Mouse (Mus musculus) adrenal gland, postnatal 25 days (tissue): ENCODE data around the gene Ccdc87. TPM values are rescaled to one million over a fixed set of nuclear protein-coding genes. Genes with fewer than 3 reads are reported as not detected.
A peak's percentile ranks its signal among the peaks of the same experiment; 100 is the strongest.
"Not testable (repeated sequence)": the region's sequence is repeated elsewhere in the genome, so short reads cannot be mapped to it uniquely, and the experiment has no call there.

Source experiments
- DNase-seq: peaks from one replicate; pipeline ENCODE4 v3.0.0; 2021; ENCODE audit warnings: mixed read lengths
- long read RNA-seq: library from polyadenylated mRNA; stranded (forward); transcript quantifications from one replicate; pipeline ENCODE4 v2.0.0, GENCODE M21; 2021
- total RNA-seq: library from RNA; stranded (reverse); gene quantifications from 2 replicates; pipeline ENCODE4 v1.2.3, GENCODE M21; 2021

The Ccdc87 gene
- 0.15 TPM in 1 of 2 replicates, not detected in the other for total RNA-seq
- long read RNA-seq, result 0 reads

DNA sequence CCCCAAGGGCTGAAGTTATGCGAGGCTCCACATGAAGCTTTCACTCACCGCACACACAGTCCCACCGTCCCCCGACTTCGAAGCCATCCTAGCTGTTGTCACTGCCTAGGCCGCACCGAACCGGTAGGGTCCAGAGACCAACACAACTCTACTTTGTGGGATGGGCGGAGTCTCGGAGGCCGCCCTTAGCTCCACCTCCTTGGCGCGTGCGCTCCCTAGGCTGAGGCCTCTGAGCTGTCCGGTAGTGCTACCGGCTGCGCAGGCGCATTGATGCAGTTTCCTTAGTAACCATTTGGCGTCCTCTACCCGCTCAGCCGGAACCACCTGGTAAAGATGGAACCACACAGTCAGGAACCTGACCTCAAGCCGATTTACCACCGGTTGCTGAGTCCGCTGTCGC, at the start of gene Ccdc87, which contains the start of gene Ccs:
Ccdc87 (plus strand) TSS at position 218 of the 400 bp plus-strand sequence.
Ccs (minus strand) TSS at position 184 of the 400 bp plus-strand sequence.
- DNase-seq, result peak; percentile 98

DNA sequence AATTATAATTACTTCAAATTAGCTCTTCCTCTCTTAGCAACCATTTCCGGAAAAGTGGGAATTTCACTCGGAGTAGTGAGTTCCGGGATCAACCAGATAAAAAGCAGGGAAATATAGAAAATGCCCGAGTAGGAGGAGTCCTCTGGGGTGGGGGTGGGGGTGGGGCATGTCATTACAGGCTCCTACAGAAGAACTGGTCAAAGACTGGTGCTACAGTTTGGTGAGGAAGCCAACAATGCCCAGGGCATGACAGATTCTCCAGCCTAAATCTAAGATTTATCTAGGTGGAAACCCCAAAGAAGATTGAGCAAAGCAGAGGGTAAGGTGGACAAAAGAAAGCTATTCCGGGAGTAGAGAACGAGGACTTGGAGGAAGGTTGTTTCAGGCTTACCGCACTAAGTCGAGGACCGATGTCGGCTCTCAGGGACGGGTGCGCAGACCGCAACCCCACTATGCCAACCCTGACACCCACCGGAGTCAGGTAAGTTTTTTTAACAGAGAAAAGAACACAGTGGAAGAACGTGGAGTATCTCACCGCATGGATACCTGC, 45.8 kb upstream of the Ccdc87 start:
- DNase-seq, result no peak

DNA sequence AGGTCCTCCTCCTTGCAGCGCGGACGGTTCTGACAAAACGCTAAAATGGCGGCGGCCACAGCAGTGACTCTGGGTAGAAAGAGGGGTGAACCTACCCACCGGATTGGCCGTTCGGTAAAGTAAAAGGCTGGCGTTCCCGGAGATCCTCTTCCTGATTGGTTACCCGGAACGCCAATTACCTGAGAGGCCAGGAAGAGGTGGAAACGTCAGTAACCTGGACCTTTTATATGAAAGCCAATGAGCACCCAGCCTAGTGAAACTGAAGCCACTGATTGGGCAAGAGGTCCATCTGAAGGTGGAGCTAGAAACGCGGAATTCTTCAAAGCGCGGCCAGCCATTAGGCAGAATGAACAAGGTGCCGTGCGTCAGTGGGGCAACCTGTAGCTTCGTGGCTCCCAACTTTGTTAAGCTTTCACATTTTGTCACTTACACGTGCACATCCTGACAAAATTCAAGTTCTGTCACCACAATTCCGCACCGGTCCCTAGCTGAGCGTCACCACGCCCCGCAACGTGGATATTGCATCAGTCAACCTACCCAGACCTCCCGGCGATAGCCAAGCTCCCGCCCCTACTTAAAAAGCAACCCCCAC, 45.2 kb upstream of the Ccdc87 start, which contains the start of gene Rbm4:
Rbm4 (minus strand) TSS at position 71 of the 592 bp plus-strand sequence.
- peak; percentile 92 for DNase-seq

DNA sequence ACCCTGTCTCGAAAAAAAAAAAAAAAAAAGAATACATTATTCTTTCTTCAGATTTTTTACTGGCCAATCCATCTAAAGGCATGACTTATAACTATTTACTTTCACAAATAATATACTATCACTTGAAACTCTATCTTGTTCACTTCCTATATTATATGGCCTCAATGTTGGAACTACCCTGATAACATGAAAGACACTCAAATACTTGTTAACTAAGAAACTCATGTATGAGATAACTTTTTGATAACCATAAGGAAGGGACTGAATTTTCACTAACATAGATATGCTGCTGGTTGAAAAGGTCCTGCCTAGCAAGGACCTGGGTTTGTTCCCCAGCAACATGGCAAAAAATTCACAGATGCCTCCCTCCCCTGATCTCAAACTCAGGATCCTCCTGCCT, 43.2 kb upstream of the Ccdc87 start:
- DNase-seq, result no peak

DNA sequence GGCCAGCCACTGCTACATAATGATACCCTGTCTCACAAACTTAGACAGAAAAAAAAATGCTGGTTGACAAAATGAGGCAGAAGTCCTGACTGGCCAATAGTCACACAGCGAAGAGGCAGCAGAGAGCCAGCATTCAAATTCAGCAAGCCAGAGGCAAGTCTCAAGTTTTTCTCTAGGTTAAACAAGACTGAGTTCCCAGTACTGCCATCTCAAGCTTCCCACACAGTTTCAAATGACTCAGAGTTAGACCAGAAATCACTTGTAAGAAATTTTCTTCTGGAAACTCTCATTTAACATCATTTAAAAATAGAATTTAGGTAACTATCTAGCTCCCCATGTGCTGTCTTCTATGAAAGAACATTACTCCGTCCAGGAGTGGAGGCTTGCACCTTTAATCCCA, 41.3 kb upstream of the Ccdc87 start:
- DNase-seq, result no peak

DNA sequence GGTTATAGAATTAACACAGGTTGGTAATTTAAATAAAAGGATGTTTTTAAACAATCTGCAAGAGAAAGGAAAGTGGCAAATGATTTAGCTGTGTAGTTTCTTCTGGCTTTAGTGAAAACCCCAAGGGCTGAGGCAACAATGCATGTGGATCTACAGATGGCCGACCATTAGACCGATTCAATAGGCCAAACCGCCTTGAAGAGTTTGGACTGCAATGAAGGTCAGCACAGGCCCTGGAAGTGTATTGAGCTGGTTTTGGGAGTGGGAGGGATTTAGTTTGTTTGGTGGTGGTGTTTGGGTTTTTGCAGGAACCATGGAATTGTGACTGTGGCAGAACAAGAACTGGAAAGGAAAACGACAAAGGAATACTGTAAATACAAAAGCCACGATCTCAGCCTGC, 40.1 kb upstream of the Ccdc87 start:
- DNase-seq, result no peak

DNA sequence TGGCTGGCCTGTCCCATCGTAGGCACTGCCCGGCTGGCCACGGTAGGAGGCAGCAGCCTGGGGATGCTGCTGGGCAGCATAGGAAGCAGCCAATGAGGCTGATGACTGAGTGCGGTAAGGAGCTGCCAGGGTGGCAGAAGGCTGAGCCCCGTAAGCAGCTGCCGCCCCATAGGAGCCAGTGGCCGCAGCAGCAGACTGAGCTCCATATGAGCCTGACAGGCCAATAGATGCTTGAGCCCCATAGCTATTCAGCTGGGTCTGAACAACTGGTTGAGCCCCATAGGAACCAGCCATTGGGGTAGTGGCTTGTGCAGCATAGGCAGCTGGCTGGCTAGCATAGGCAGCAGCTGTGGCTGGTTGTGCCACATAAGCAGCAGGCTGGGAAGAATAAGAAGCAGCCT, 36.5 kb upstream of the Ccdc87 start:
- no peak for DNase-seq

DNA sequence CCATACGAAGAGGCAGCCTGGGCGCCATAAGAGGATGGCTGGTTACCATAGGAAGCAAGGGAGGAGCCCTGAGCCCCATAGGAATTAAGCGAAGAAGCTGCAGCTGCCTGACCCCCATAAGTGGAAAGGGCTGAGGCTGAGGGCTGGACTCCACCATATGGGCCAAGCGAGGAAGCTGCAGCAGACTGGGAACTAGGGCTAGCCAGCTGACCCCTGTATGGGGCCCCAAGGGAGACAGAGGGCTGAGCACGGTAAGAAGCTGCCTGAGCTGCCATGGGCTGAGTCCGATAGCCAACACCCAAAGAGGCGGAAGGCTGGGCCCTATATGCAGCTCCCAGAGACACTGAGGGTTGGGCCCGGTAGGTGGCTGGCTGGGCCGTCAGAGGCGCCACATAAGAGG, 35.9 kb upstream of the Ccdc87 start:
- no peak for DNase-seq

DNA sequence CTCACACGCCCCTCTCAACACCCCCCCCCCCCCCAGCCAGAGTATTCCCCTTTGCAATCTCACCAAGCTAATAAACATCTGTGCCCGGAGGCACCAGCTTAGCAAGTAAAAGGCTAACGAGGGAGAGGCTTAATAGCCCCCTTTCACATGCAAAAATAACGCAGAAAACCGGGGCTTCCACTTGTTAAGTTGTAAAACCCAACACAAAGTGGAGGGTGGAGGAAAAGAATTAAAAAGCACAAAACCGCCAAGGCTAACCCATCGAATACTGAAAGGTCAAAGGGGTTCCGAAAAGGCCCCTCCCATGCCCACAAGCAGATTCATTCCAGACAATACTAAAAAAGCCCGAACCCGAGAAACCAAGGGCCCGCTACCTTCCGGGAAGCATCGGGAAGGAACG, 28.9 kb upstream of the Ccdc87 start:
- DNase-seq, result no peak

DNA sequence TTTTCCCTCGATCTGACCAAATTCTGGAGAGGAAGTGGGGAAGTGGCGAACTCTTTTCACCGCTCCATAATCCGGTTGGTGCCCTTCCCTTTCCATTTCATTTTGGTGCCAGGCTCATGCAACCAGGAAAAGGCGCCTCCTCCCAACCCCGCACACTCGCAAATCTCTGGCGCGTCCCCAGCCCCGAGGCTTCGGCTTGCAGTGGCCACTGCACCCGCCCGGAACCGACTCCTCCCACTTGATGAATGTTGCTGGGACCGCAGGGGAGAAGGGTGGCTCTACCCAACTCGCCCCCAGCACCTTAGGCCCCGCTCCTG, 28.5 kb upstream of the Ccdc87 start:
- DNase-seq, result no peak

DNA sequence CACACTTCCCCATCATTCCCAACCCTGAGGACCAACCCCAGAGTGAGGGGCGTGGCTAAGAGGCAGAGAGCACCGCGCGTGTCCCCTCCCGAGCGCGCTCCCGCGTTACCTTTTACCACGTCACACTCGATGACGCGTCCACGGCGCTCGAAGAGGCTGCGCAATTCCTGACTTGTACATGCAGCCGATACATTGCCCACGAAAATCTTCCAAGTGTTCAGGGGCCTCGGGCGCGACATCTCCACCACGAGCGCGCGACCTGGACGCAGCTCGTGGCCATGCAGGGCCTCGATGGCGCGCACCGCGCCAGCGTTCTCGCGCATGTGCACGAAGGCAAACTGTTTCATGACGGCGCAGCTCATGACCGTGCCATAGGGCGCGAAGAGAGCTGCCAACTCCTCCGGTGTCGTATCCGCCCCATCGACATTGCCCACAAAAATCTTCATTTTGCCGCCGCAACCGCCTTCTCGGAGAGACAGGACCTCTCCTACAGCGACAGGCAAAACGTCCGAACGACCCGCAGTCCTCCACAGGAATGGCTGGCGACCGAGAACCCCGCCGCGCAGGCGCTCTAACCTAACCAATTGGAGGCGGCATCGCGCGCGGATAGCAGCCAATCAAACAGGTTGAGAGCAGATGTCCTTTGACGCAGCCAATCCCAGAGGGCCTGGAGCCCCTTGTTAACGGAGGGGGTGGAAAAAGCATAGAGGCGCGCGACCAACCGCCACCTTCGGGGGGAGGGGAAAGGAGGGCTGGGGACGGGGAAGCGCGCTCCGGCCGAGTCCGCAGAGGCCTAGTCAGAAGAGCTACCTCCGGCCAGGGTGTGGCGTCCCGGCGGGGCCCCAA, 27.9 kb upstream of the Ccdc87 start, which contains the start of the genes Gm21992 and Rbm14:
Gm21992 (minus strand) TSS at position 550 of the 846 bp plus-strand sequence.
Rbm14 (minus strand) TSS at position 572 of the 846 bp plus-strand sequence.
- DNase-seq, result peak; percentile 98

DNA sequence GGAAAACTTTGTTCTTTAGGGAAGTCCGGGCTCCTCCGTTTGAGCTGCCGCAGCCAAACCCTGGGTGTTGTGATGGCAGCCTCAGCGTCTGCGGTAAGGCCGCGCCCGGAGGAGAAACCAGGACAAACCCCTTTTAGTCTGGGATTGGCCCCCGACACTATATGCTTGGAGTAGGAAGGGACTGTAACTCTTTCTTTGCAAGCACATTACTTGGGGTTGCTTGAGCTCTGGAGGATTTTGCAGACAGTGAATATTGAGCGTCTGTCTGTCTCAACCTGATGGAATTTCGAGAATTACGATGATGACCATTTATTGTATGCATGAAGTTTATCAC, 27.3 kb upstream of the Ccdc87 start:
- no peak for DNase-seq

DNA sequence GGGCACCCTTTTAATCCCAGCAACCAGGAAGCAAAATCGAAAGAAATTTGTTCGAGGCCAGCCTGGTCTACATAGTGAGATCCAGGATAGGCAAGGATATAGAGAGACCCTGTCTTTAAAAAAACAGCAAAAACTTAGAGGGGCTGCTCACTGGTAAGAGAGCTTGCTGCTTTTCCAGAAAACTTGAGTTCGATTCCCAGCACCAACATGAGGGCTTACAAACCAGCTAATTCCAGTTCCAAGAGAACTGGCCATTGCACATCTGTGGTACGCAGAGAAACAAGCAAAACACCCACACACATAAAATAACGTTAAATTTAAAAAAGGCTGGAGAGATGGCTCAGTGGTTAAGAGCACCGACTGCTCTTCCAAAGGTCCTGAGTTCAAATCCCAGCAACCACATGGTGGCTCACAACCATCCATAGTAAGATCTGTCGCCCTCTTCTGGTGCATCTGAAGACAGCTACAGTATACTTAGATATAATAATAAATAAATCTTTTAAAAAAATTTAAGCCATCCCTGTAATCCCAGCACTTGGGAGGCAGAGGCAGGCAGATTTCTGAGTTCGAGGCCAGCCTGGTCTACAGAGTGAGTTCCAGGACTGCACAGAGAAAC, 26.7 kb upstream of the Ccdc87 start:
- not testable (repeated sequence) for DNase-seq

DNA sequence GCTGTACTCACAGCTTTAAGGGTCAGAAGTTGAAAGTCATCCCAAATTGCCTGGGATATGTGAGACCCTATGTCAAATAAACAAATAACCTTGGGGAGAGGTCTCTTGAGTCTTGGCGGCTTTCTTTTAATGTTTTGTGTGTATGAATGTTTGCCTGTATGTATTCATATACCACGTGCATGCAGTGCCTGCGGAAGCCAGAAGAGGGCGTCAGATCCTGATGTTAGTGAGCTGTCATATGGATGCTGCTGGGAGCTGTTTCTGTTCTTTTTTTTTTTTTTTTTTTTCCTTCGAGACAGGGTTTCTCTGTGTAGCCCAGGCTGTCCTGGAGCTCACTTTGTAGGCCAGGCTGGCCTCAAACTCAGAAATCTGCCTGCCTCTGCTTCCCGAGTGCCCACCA, 26.2 kb upstream of the Ccdc87 start:
- DNase-seq, result no peak

DNA sequence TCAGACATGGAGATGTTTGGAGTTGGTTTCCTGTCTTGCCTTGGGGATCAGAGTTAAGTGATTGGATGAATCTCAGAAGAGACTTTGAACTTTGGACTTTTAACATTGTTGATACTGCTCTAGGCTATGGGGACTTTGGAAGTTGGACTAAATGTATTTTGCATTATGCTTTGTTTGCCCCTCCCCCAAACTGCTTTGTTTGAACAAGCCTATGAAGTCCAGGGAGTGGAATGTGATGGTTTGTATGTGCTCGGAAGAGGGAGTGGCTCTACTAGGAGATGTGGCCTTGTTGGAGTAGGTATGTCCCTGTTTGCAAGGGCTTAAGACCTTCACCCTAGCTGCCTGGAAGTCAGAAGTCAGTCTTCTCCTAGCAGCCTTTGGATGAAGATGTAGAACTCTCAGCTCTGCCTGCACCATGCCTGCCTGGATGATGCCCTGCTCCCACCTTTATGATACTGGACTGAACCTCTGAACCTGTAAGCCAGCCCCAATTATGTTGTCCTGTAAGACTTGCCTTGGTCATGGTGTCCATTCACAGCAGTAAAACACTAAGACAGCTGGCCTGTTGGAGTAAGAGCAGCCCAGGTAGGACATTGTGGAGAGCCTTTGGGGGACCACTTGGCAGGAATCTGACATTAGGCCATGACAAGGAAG, 21.9 kb upstream of the Ccdc87 start:
- no peak for DNase-seq

DNA sequence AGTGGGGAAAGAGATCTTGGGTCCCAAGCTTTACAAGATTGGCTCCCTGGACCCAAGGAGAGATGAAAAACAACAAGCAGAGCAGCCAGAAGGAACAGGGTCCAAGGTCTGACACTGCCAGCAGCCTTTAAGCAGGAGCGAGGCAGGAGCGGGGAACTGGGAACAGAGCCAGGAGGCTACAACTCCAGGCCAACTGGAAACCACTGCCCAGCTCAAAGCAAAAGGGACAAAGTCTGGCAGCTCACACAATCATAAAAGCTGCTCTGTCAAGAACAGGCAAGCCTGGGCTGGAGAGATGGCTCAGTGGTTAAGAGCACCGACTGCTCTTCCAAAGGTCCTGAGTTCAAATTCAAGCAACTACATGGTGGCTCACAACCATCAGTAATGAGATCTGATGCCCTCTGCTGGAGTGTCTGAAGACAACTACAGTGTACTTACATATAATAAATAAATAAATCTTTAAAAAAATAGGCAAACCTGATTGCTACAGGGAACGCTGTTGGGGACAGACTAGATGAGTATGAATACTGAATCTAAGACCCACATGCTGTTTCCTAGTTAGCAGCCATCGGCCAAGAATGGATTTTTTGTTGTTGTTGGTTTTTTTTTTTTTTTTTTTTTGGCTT, 18.4 kb upstream of the Ccdc87 start:
- peak; percentile 71 for DNase-seq

DNA sequence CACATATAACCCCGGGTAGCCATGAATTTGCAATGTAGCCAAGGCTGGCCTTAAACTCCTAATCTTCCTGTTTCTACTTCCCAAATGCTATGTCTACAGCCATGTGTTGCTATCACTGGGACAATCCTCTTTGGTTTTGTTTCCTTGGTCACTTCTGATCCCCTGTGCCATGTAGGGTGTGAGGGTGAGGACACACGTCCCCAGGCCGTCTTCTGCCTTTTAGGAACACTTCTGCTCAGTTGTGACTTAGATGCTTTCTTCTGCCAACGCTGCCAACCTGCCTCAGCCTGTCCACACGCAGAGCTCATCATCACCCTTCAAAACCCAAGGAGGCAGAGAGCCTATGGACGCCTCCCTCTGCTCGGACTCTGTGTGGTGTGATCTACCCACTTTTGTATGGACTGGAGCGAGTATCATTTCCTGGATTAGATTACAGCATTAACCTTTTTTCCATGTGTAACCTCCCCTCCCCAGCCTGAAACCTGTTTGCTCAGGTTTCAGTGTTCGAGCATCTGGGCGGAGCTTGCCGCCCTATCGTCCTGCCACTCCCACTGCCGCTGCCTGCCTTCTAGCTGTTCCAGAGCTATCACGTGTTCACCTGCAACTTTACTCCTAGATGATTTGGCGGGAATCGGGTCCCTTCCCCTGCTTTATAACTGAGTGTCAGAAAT, 10.6 kb upstream of the Ccdc87 start:
- DNase-seq, result no peak

DNA sequence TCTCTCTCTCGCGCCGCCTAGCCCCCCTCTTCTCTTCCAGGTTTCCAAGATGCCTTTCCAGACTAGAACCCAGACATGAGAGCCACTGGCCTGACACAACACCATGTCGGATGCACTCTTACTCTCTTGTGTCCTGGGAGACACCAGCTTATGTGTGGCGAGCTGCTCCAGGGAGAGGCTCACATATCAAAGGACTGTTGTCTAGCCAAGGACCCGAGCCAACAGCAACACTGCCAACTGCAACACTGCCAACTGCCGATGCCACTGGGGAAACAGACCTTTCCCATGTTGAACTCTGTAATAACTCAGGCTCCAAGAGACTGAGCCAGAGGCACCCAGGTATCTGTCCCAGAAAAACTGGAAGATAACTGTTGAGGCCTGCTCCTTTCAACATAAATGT, 10.0 kb upstream of the Ccdc87 start:
- DNase-seq, result peak; percentile 74

DNA sequence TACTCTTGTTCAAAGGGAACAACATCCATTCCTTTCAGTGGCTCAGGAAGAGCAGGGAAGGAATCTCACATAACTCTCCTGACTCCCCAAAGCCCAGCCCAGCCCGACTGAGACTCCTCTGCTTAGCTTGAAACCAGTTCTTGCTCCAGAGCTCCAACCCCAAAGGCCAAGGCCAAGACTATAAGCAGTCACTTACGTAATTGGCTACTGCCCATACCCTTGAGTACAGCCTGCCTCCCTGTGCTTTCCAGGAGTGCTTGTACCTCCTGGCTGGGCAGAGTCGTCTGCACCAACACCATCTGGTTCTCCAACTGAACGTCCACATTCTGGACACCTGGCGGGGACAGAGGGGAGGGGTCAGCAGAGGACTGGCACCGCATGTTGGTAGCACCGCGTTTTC, 5.2 kb upstream of the Ccdc87 start:
- no peak for DNase-seq

DNA sequence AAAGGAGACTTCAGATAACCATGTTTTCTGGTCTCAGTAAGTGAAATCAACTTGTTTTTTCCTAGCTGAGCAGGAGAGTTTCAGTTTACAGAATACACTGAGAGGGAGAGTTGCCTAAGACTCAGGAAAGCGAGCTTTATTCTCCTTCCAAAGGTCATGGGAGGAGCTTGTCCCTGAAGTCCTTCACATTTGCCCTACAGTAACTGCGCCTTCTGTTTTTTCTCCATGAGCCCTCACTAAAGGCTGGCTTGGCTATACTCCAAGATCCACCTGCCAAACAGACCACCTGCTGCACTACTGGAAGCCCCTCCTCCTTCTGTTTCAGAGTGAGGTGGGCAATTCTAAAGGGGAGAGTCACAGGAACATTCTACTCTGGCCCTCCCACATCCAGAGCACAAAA, 3.1 kb upstream of the Ccdc87 start:
- no peak for DNase-seq

DNA sequence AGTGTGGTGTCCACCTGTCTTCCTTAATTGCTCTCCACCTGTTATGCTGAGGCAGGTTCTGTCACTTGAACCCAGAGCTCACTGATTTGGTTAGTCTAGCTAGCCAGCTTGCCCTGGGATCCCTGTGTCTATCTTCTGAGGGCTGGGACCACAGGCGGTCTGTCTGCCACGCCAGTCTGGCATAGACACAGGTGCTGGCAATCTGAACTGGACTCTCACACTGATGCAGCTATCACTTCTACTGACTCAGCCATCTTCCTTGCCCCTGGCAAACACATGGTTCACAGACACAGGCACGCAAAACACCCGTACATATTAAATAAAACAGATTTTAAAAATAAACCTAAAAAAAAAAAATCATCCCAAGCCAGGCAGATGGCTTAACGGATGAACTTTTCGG, 2.1 kb upstream of the Ccdc87 start:
- DNase-seq, result no peak
